Mouse (Mus musculus): ENCODE data around the gene Wbp11.
A peak's percentile ranks its signal among the peaks of the same experiment; 100 is the strongest.

Gene Wbp11

DNA sequence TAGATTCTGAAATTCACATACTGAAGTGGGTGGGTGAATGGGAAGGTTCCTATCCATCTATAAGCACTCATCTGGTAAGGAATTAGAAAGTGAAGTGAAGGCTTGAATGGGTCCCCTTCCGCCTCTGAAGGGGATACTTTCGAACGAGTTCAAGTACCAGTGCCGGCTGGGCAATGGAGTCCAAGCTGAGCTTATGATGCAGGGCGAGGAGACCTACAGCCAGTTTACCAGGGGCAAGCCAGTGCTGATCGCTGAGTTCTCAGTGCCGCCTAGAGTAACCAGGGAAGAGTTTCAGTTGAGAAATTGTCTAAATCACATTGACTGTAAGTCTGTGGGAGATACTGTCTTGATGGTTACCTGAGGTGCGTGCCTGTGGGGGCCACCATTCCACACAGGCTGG is 27.3 kb downstream of the Wbp11 start:
- DNase-seq: no peak

DNA sequence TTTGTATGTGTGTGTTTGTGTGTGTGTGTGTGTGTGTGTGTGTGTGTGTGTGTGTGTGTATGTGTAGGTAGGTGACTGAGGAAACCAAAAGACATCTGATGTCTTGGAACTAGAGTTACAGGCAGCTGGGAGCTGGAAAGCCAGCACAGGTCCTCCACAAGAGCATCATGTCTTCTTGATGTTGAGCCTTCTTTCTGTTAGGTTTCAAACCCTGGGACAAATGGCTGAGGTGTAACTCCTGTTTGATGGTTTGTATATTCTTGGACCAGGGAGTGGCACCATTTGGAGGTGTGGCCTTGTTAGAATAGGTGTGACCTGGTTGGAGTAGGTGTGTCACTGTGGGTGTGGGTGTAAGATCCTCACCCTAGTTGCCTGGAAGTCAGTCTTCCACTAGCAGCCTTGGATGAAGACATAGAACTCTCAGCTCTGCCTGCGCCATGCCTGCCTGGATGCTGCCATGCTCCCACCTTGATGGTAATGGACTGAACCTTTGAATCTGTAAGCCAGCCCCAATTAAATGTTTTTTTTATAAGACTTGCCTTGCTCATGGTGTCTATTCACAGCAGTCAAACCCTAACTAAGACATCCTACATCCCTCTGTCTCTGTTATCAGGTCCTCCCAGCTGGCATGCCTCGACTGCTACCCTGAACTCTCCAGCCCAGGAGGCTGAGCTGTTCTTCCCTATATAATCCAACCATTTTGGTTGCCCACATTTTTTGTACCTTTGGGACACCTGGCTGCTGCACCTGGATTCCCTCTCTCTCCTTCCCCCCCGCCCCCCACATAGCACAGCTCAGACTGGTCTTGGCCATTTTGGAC is 29.9 kb downstream of the Wbp11 start:
- peak; percentile 76 for DNase-seq

DNA sequence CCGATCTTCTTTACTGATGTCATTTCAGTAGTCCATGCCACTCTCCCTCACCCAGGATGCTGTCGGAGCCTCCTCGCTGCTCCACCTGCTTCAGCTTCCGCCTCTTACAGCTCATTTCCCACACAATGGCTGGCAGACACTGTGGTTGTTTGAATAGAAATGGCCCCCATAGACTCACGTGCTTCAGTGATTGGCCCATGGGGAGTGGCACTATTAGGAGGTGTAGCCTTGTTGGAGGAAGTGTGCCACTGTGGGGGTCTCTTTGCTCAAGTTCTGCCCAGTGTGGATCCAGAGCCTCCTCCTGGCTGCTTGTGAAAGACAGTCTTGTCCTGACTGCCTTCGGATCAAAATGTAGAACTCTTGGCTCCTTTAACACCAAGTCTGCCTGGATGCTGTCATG is 32.2 kb downstream of the Wbp11 start:
- DNase-seq: no peak

DNA sequence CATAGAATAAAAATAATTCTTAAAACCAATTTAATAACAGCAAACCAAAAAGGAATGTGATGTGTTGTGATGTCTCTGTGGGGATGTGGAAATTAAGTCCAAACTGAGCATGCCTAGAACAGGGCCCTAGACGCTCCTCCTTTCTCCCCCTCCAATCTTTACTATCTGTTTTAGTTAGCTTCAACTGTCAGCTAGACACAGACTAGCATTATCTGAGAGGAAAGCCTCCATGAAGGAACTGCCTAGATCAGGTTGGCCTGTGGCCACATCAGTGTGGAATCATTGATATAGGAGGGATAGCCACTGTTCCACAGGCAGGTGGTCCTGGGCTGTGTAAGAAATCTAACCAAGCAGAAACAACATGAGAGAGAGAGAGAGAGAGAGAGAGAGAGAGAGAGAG is 32.9 kb downstream of the Wbp11 start:
- no peak for DNase-seq

DNA sequence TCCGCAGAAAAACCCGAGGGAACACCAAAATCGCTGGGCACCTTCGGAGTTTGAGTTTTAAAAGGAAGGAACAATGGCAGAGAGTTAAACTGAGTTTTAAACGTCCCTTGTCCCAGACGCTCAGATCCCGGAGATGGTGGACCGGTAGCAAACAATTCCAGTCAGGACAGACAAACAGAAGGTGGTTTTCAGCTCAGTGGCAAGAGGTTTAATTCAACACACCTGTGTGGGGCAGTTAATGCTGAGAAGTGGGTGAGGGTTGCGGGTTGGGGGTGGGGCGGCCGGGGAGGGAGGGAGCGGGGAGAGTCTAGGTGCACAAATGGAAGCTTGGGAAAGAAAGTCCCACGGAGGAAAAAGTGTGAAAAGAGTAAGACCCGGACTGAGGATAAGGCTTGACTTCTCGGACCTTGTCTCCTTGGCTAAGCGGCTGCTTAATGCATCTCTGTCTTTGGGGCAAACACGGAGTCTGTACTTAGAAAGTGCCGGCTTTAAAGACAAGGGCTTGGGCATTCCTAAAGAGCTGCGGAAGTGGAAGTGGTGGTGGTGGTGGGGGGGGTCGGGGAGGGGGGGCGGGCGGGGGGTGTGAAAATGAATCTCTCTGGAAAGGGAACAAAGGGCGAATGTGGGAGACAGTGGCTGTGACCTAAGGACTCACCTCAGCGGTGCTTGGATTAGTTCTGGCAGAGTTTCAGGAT is 34.1 kb downstream of the Wbp11 start:
- no peak for DNase-seq

DNA sequence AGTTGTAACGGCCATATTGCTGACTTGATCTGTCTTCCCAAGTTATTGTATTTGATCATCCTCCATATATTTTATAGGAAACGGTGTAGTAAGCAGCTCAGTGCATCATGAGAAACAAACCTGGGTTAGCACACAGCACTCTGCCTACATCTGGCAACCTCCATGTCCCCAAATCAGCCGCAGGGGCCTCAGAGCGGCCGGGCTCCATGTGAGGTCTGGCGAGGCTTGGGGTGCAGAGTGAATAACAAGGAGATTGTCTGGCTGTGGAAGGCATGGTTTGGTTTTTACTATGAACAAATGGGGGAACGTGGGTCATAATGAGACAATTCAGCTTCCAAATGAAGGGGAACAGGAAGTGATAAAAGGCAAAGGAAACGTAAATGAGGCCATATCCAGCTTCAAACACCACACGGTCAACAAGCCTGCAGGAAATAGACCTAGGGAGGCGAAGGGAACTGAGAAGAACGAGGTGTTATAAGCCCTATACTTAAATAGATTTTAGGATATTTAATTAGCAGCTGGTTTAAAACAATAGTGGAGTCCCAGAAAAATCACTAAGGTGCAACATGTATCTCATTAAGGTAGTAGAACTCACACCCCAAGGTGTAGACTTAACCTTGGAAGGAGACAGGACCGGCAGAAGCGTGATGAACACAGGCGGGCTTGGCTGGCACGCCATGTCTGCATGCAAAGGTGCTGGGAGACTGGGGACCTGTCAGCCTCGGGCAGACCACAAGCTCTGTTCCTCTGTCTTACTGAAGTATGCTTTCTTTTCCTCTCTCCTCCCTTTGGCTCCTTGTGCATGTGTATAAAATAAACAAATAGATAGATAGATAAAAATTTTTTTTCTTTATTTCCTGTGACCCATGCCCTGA is 34.9 kb downstream of the Wbp11 start:
- no peak for DNase-seq

DNA sequence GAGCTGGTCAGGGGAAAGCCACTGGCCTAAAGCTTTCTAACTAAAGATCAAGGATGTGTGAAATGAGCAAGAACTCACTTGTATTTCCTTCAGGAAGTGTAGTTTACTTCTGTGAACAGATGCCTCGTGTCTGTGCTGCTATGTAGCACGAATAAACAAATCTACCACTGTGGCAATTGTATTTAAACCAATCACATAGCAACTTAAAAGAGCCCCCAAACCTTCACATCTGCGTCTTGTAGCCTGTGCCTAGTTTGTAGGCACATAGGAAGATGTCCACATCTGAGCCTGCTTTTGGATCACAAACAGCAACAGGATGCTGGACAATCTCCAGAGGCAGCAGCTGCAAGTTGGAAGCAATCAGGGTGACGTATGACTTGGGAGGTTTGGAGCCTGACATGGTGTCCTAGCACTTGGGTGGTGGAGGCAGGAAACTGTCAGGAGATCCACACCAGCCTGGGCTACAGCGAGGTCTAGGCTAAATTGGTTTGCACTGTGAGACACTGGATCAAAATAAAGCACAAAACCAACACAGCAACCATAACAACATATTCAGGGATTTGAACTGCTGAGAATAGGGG is 38.6 kb downstream of the Wbp11 start:
- DNase-seq: no peak

DNA sequence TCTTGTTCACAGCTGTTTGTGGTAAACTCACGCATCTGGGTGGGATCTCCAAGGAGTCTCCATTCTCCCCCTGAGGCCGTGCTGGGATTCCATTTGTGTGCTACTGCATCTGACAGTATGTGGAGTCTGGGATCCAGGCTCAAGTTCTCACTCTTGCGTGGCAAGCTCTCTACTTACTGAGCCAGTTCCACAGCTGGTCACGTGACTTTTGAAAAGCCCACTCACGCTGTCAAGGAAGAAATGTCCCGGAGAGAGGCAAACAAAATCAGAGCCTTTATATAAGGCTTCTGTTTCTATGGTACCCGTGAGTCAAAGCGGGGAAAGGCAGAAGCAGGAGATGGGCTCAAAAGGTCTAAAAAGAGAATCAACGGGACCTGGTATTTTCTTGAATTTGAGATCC is 45.3 kb downstream of the Wbp11 start:
- DNase-seq: no peak

DNA sequence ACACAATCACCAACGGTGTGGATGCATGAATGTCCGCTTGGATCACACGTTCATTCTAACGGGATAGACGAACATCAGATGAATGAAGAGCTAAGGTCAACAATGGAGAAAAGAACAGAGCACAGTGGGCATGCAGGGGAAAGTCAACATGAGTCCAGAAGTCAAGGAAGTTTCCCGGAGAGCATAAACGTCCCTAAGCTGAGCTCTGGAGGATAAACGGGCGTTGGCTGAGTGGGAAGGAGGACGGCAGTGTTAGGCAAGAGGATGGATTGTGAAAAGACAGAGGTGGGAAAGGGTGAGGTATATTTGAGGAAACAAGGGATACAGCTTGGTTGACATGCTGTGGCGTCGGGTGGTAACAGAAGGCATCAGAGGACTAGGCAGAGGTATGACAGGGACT is 45.9 kb downstream of the Wbp11 start:
- DNase-seq: no peak

DNA sequence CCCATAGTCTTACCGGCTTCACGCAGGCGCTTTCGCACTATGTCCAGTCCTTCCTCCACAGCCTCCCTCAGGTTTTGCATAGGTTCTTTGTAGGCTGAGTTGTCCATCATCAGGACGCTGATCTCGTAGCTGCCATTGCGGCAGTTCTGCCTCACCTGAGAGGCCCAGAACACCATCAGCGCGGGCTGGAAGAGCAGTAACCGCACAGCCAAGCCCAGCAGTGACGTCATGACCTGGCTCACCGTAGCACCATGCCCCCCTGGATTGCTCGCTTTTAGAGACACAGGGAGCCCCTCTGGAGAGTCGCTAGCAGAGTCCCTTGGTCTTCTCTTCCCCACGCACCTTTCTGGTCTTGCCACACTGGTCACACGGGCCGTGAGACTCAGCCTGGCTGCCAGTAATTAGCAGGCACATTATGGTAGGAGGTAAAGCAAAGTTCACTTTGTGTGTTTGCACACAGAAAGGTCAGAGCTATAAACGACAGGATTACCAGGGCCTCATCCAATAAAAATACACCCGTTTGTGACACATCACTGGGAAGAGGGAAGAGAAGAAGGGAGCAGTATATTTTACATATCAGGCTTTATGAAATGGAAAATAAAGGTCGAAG is 46.6 kb downstream of the Wbp11 start, which contains the start of gene Gucy2c:
Gene Gucy2c (minus strand): TSS at position 389 of the 610 bp plus-strand sequence.
- no peak for DNase-seq

DNA sequence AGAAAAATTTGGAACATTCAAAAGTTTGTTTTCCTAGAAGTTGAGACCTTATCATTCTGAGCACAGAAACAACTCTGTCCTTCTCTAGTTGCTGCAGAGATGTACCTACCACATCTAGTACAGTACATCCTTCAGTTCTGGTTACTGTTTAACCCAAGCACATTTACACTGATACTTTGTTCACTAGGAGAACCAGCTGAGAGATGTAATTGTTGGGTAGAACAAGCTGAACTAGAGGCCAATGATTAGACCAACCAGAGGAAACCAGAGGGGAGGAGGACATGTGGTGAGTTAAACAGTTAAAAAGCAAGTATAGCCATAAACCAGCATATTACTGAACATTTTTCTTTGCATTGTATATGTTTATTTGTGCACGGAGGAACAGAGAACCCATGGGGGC is 51.6 kb downstream of the Wbp11 start:
- DNase-seq: no peak

DNA sequence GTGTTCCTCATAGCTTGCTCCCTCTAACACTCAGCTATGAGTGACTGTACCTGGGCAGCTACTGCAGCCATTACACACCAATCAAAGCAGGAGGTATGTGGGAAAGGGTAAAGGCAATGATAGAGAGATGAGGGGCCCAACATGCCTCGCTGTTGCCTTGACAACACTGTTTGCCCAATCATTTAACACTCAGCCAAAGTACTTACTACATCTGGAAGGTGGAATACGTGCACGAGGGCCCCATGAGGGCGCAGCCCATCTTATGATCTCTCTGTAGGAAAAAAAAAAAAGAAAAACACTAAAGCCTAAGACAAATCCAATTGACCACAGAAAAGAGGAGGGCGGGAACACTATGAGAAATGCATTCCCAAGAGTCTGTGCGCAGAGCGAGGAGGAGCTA is 58.2 kb downstream of the Wbp11 start:
- no peak for DNase-seq

DNA sequence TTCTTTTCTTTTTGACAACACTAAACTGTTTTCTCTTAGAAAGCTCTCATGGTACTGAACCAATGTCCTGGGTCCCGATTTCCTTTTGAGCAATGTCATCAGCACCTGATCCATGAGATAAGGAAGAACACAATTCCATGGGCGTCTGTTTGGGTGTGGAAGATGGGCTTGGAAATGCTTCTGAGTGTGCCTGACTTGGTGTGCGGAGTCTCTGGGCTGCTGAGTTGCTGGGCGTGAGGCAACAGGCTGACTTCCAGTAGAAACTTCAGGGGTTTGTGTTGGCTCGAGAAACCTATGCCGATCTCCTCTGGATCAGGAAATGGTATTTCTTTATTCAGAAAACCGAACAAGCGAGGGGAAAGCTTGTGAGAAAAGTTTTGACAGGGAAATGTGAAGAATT is 58.9 kb downstream of the Wbp11 start:
- DNase-seq: no peak

DNA sequence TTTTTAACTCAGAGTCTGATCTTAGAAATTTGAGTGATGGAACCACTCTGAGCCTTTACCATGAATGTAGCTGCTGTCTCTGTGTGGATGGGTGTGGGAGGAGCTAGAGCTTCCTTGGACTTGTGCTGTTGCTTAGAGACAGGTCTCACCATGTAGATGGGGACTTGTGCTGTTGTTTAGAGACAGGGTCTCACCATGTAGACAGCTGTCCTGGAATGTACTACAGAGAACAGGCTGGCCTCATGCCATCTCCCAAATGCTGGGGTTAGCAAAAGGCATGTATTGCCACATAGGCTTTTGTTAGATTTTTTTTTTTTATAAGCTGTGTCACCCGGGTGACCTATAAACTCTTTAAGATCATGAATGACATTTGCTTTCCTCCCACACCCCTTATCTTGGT is 64.1 kb downstream of the Wbp11 start:
- no peak for DNase-seq
